Mouse (Mus musculus) thymus, adult 2 months (tissue): Measurements from ENCODE around the gene Ugt3a2.

ENCODE experiments used
- CTCF ChIP-seq: fragments of 200-500 bp; IDR thresholded peaks from 2 replicates; pipeline ENCODE4 v1.5.1; 2012; ENCODE audit warnings: mild to moderate bottlenecking, control low read depth, low read length, moderate library complexity, borderline replicate concordance; ENCODE audit not compliant: control insufficient read depth, poor library complexity, insufficient read depth; ENCODE audit errors: extremely low read depth
- POLR2A ChIP-seq: fragments of 200-500 bp; IDR thresholded peaks from 2 replicates; pipeline ENCODE4 v1.6.1; 2012; ENCODE audit warnings: mild to moderate bottlenecking, low read length, control low read depth, moderate library complexity; ENCODE audit not compliant: control insufficient read depth, poor library complexity, insufficient read depth; ENCODE audit errors: extremely low read depth

GRCm38 (mm10) chr15:9376281-9376680 is 40.9 kb downstream of the Ugt3a2 start:
- TF ChIP-seq CTCF = no peak
- TF ChIP-seq POLR2A = no peak
